Mouse (Mus musculus) G1E (cell line): Measurements from ENCODE around the gene Gm42906. TPM values are rescaled to one million over a fixed set of nuclear protein-coding genes. Genes with fewer than 3 reads are reported as not detected.

Source experiments
- ATAC-seq: 2 replicates; pipeline ENCODE4 v1.8.0; 2016; ENCODE audit warnings: mild to moderate bottlenecking; ENCODE audit not compliant: insufficient number of reproducible peaks, poor library complexity, low FRiP score, severe bottlenecking; ENCODE audit errors: extremely low read depth
- DNase-seq: peaks from one replicate; pipeline ENCODE4 v3.0.0; 2012; ENCODE audit warnings: low spot score
- H3K27me3 ChIP-seq: 2 replicates; pipeline ENCODE4 v1.6.1; 2012; ENCODE audit warnings: mild to moderate bottlenecking, low read length, inconsistent platforms; ENCODE audit not compliant: insufficient read depth
- H3K36me3 ChIP-seq: replicated peaks from 2 replicates; pipeline ENCODE3; 2012; ENCODE audit warnings: mild to moderate bottlenecking, inconsistent platforms
- H3K4me1 ChIP-seq: 2 replicates; pipeline ENCODE4 v1.6.1; 2012; ENCODE audit warnings: low read depth, low read length, inconsistent platforms, mixed read lengths; ENCODE audit not compliant: insufficient read depth
- H3K4me3 ChIP-seq: 2 replicates; pipeline ENCODE4 v1.5.1; 2012; ENCODE audit warnings: low read depth, mild to moderate bottlenecking, inconsistent platforms, low read length, moderate library complexity, mixed read lengths
- H3K9me3 ChIP-seq: replicated peaks from 2 replicates; pipeline ENCODE4 v1.6.1; 2012; ENCODE audit warnings: inconsistent platforms
- CTCF ChIP-seq: IDR thresholded peaks from 2 replicates; pipeline ENCODE4 v1.5.1; 2012; ENCODE audit warnings: low read depth, low read length, inconsistent platforms, mixed read lengths
- GATA1 ChIP-seq: IDR thresholded peaks from 2 replicates; pipeline ENCODE4 v1.6.1; 2012; ENCODE audit warnings: borderline replicate concordance, low read length, inconsistent platforms, mixed read lengths
- GATA2 ChIP-seq: IDR thresholded peaks from 2 replicates; pipeline ENCODE4 v1.6.1; 2012; ENCODE audit warnings: low read depth, low read length, inconsistent platforms, borderline replicate concordance
- POLR2AphosphoS5 ChIP-seq: IDR thresholded peaks from 2 replicates; pipeline ENCODE4 v1.6.1; 2012; ENCODE audit warnings: low read depth, low read length, inconsistent platforms; ENCODE audit not compliant: insufficient replicate concordance
- TAL1 ChIP-seq: conservative IDR thresholded peaks from 2 replicates; pipeline ENCODE4 v1.6.1; 2012; ENCODE audit warnings: low read depth, low read length, inconsistent platforms, mixed read lengths
- polyA plus RNA-seq: library from polyadenylated mRNA; stranded (reverse); fragments of >175 nt; gene quantifications from 2 replicates; pipeline ENCODE4 v1.2.3, GENCODE M21; 2012
- total RNA-seq, 2 experiments: library from RNA; stranded (forward) in 1 of 2; stranded (reverse) in 1 of 2; fragments of 200-1000 nt in 1 of 2; fragments of >200 nt in 1 of 2; fragmentation: Nextera tagmentation in 1 of 2; gene quantifications; 2 replicates each; pipeline ENCODE4 v1.2.3; 2014 to 2017

Gm42906 gene
- total and polyA plus RNA-seq, 3 experiments, result not detected

GRCm38 (mm10) chr5:151056920-151057294 is 371.1 kb downstream of the Gm42906 start:
- H3K36me3 ChIP-seq, result no peaks in the 10 kb centered on the region
- DNase-seq (no peak), ATAC-seq (no peak)
- no peaks in the 10 kb centered on the region for H3K27me3 ChIP-seq
- TF ChIP-seq CTCF, result no peak
- no peak for TF ChIP-seq GATA2
- no peak overlapping the region for H3K4me3 ChIP-seq
- no peaks in the 10 kb centered on the region for H3K4me1 ChIP-seq
- H3K9me3 ChIP-seq, result peaks cover 44% of the 10 kb centered on the region

- TF ChIP-seq CTCF (no peak), TAL1 (no peak), GATA1 (no peak), POLR2AphosphoS5 (no peak), GATA2 (no peak)
- Histone ChIP-seq H3K4me1 (no peaks in the 10 kb centered on the region), H3K4me3 (no peak overlapping the region), H3K27me3 (no peaks in the 10 kb centered on the region), H3K36me3 (no peaks in the 10 kb centered on the region), H3K9me3 (peaks cover 40% of the 10 kb centered on the region)
- no peak for DNase-seq
- no peak for ATAC-seq
Measured at GRCm38 (mm10) chr5:151056255-151056919, 371.6 kb downstream of the Gm42906 start.

- Histone ChIP-seq H3K27me3 (no peaks in the 10 kb centered on the region), H3K36me3 (no peaks in the 10 kb centered on the region), H3K9me3 (peaks cover 39% of the 10 kb centered on the region), H3K4me1 (no peaks in the 10 kb centered on the region), H3K4me3 (no peak overlapping the region)
- DNase-seq, result no peak
- TF ChIP-seq TAL1, result no peak
- no peak for TF ChIP-seq CTCF
- no peak for TF ChIP-seq GATA2
- TF ChIP-seq POLR2AphosphoS5, result no peak
- TF ChIP-seq GATA1, result no peak
- ATAC-seq, result no peak
Measured at GRCm38 (mm10) chr5:151055426-151056090, 372.4 kb downstream of the Gm42906 start.

DNA sequence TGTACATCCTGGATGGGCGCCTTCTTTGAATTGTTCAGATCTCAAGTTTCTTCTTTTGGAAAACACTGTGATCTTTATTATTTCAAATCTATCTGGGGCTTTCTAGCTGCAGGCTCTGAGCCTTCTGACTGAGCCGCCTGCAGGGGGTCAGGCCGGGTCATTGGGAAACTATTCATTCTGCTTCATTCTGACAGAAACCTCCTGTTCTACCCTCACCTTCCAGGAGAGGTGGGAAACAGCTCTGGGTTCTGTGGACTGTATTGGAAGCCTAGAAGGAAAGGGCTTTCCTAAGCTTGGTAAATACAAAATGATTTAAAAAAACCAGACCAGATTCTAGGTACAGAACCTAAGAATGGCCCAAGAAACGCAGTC is 373.2 kb downstream of the Gm42906 start:
- H3K4me3 ChIP-seq, result no peak overlapping the region
- no peaks in the 10 kb centered on the region for H3K27me3 ChIP-seq
- TF ChIP-seq POLR2AphosphoS5 (no peak), CTCF (no peak), TAL1 (no peak), GATA1 (no peak), GATA2 (no peak)
- no peaks in the 10 kb centered on the region for H3K36me3 ChIP-seq
- peaks cover 40% of the 10 kb centered on the region for H3K9me3 ChIP-seq
- ATAC-seq (no peak), DNase-seq (no peak)
- H3K4me1 ChIP-seq, result no peaks in the 10 kb centered on the region

- DNase-seq, result no peak
- no peak for ATAC-seq
- H3K4me1 ChIP-seq, result no peaks in the 10 kb centered on the region
- H3K36me3 ChIP-seq, result no peaks in the 10 kb centered on the region
- no peak overlapping the region for H3K4me3 ChIP-seq
- peaks cover 40% of the 10 kb centered on the region for H3K9me3 ChIP-seq
- TF ChIP-seq POLR2AphosphoS5, result no peak
- TF ChIP-seq GATA2, result no peak
- TF ChIP-seq CTCF, result no peak
- no peak for TF ChIP-seq GATA1
- no peak for TF ChIP-seq TAL1
- H3K27me3 ChIP-seq, result no peaks in the 10 kb centered on the region
Measured at GRCm38 (mm10) chr5:151054100-151054742, 373.7 kb downstream of the Gm42906 start.

DNA sequence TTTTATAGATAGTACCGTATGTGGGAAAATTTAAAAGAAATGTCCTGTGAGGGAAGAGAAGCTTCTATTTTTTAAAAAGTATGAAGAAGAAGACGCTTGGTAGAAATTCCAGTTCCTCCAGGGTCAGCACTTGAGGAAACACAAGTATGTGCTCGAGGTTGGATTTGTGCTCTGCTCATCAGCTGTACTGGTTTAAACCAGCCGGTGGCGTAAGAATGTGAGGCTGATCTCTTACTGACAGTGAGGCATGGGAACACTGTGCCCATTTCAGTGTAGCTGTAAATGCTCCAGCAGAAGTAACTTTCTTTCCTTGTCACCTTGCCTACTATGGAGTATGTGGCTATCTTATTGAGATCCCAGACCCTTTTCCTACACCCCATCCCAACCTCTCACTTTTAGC is 374.8 kb downstream of the Gm42906 start:
- ATAC-seq (no peak), DNase-seq (no peak)
- Histone ChIP-seq H3K36me3 (no peaks in the 10 kb centered on the region), H3K27me3 (no peaks in the 10 kb centered on the region), H3K4me1 (no peaks in the 10 kb centered on the region), H3K4me3 (no peak overlapping the region), H3K9me3 (peaks cover 39% of the 10 kb centered on the region)
- TF ChIP-seq CTCF (no peak), TAL1 (no peak), POLR2AphosphoS5 (no peak), GATA1 (no peak), GATA2 (no peak)
